Mouse (Mus musculus) forebrain, embryonic 14.5 days (tissue): ENCODE results near the gene Misp. TPM values are rescaled to one million over a fixed set of nuclear protein-coding genes. Genes with fewer than 3 reads are reported as not detected.

ENCODE experiments used
- ATAC-seq: fragments of 200-750 bp; cut with Nextera tagmentation; 2 replicates; pipeline ENCODE4 v1.8.0; 2017; ENCODE audit warnings: mild to moderate bottlenecking, moderate library complexity
- DNase-seq: peaks from one replicate; pipeline ENCODE4 v3.0.0-alpha.2; 2015; ENCODE audit warnings: low spot score
- H3K27ac ChIP-seq: fragments of 300-500 bp; sonication (generic); 2 replicates; pipeline ENCODE4 v1.5.1; 2014; ENCODE audit warnings: low read depth, mild to moderate bottlenecking, control low read depth, low read length, moderate library complexity
- H3K27me3 ChIP-seq: fragments of 300-500 bp; sonication (generic); replicated peaks from 2 replicates; pipeline ENCODE4 v1.6.1; 2014; ENCODE audit warnings: low read length, control low read depth, mixed read lengths; ENCODE audit not compliant: control insufficient read depth, insufficient read depth
- H3K36me3 ChIP-seq: fragments of 300-500 bp; sonication (generic); 2 replicates; pipeline ENCODE4 v1.6.1; 2014; ENCODE audit warnings: low read length, control low read depth; ENCODE audit not compliant: control insufficient read depth, insufficient read depth
- H3K4me1 ChIP-seq: fragments of 300-500 bp; sonication (generic); 2 replicates; pipeline ENCODE4 v1.6.1; 2014; ENCODE audit warnings: antibody characterized with exemption, low read length, control low read depth; ENCODE audit not compliant: control insufficient read depth, insufficient read depth
- H3K4me2 ChIP-seq: fragments of 300-500 bp; sonication (generic); 2 replicates; pipeline ENCODE4 v1.6.1; 2014; ENCODE audit warnings: mild to moderate bottlenecking, control low read depth, low read length
- H3K4me3 ChIP-seq: fragments of 300-500 bp; sonication (generic); 2 replicates; pipeline ENCODE4 v1.5.1; 2014; ENCODE audit warnings: low read depth, low read length, control low read depth
- H3K9ac ChIP-seq: fragments of 300-500 bp; sonication (generic); 2 replicates; pipeline ENCODE4 v1.6.1; 2014; ENCODE audit warnings: mild to moderate bottlenecking, low read length, control low read depth, moderate library complexity
- H3K9me3 ChIP-seq: fragments of 300-500 bp; sonication (generic); replicated peaks from 2 replicates; pipeline ENCODE4 v1.6.1; 2016; ENCODE audit warnings: low read length, control low read depth, mixed read lengths; ENCODE audit not compliant: control insufficient read depth
- WGBS: fragments of 180-500 bp; shearing (Covaris S2); extraction: QIAGEN DNeasy Blood & Tissue Kit; methylation state at CpG from one replicate; pipeline ENCODE4 v1.1.7; 2014; 5-methylcytosine and 5-hydroxymethylcytosine counted together
- polyA plus RNA-seq: library from polyadenylated mRNA; unstranded; fragments of >200 nt; fragmentation: Nextera tagmentation; extraction: Ambion mirVana; gene quantifications from 2 replicates; pipeline ENCODE4 v1.2.1, GENCODE M21; 2014

The Misp gene
- polyA plus RNA-seq, 1 experiment from 2014 or later, result 0.41 TPM

DNA sequence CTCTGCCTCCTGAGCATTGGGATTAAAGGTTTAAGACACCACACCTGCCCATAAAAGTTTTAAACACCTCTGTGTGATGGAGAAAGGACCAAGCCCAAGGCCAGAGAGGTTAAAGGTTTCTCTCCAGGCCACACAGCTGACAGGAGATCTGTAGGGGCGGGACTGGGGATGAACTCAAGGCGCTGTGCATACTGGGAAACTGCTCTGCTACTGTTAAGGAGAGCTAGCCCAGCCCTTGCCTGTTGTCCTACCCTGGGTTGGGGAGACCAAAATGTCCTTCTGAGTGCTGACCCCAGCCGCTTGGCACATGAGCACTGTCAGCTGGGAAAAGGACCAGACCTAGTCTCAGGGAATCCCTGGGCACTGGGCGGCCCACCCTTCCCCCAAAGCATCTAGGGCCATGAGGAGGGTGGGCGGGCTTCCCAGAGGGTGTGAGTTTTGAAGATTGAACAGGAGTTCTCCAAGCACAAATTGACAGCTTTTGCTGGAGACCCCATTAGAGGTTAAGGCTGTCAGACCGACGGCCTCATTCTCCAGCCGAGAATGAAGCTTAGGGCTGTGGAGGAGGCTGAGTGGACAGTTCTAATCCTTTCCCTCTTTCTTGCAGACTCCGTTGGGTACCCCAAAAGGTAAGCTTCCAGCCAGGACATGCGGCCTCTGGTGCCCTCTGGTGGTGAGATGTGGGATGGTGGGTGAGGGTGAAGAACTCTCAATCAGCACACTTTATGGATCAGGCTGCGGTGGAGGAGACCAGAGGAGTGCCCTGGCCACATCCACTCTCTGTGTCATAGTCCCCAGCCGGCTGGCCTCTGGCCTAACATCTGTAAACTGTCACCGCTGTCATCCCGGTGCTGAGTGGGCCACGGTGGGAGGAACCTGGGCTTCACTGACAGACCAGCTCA lies 8.8 kb upstream of the Misp start:
- Histone ChIP-seq H3K9ac (no peak overlapping the region), H3K27ac (0 out of 2 replicates have a peak overlapping the region, but pooled peaks have one; percentile 9)
- 28% methylated on average over 15 of the region's 15 CpGs for WGBS

DNA sequence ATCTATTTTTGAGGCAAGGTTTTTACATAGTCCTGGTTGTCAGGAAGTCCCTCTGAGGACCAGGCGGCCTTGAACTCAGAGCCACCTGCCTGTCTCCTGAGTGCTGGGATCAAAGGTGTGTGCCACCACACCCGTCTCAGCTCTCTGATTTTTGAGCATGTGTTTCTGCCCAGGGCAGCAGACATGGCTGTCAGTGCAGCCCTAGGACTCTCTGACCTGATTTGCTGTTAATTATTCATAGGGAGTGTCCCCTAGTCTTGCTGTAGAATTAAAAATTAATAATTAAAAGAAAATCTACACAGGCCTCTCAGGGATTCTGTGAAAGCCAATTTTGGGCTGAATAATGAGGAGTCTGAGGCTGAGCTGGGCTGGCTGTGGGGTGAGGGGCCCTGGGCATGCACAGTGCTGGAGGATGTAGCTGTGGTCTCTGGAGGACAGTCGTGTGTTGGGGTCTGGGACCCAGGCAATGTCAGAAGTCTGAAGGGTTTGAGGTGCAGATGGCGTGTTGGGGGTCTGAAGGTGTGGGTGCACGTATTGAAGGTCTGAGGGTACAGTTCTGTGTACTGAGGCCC lies 6.4 kb upstream of the Misp start:
- Histone ChIP-seq H3K9ac (no peak overlapping the region), H3K4me1 (no peaks in the 10 kb centered on the region), H3K27me3 (no peaks in the 10 kb centered on the region), H3K27ac (no peak overlapping the region), H3K9me3 (no peaks in the 10 kb centered on the region), H3K36me3 (peaks cover 85% of the 10 kb centered on the region), H3K4me3 (no peak overlapping the region), H3K4me2 (no peak overlapping the region)
- DNase-seq (no peak), ATAC-seq (no peak)
- WGBS, result 90% methylated on average over 5 of the region's 5 CpGs

More for the DNA sequence above, 8.8 kb upstream of the Misp start:
- DNase-seq, result peak; percentile 86
- no peaks in the 10 kb centered on the region for H3K9me3 ChIP-seq
- peak; percentile 68 for ATAC-seq
- H3K4me2 ChIP-seq, result no peak overlapping the region
- peaks cover 87% of the 10 kb centered on the region for H3K36me3 ChIP-seq
- H3K27me3 ChIP-seq, result no peaks in the 10 kb centered on the region
- H3K4me3 ChIP-seq, result no peak overlapping the region
- no peaks in the 10 kb centered on the region for H3K4me1 ChIP-seq

DNA sequence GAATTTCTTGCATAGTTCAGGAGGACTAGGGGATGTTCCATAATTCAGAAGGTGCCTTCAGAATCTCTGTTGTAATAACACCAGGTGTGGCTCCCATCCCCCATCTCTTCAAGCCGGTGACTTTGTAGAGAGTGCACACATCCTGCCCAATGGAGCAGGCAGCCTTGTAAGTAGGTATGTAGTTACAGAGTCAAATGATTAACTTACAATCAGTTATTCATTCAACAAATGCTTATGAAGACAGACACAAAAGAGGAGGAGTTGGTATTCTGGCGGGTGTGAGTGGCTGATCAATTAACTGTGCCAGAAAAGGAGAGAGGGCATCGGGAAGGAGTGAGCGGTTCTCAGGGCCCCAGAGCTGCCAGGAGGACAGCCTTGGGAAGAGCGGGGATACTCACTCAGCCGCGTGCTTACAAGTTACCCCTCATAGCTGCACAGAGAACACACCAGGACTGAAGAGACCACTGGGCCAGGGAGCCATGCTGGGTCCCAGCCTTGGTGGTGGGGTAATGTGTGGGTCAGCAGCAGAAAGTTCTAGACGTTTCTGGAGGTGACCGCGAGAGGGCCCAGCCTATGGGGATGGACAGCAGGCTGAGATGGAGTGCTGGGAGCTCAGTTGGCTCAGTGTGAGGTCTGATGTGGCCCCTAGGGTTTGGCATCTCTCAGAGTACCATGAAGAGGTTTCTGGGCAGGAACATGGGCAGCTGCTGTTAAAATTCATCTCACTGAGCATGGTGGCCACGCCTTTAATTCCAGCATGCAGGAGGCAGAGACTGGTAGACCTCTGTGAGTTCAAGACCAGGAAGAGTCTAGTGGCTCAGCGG lies 4.9 kb upstream of the Misp start:
- no peak overlapping the region for H3K9ac ChIP-seq
- H3K27ac ChIP-seq, result no peak overlapping the region
- H3K36me3 ChIP-seq, result peaks cover 90% of the 10 kb centered on the region
- ATAC-seq, result no peak
- H3K9me3 ChIP-seq, result no peaks in the 10 kb centered on the region
- H3K4me3 ChIP-seq, result no peak overlapping the region
- no peak for DNase-seq
- no peak overlapping the region for H3K4me2 ChIP-seq
- 87% methylated on average over 12 of the region's 12 CpGs for WGBS
- no peaks in the 10 kb centered on the region for H3K27me3 ChIP-seq
- H3K4me1 ChIP-seq, result no peaks in the 10 kb centered on the region

DNA sequence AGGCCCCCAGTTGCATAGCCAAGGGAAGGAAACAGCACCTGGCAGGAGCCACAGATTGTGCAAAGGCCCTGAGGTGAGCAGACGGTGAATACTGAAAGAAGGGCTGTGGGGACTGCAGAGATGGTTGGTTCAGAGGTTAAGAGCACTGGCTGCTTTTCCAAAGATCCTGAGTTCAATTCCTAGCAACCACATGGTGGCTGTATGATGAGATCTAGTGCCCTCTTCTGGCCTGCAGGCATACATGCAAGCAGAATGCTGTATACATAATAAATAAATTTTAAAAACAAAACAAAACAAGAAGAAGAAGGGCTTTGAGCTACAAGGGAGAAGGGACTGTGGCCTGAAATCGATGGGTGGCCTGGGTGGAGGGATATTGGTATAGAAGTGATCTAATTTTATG lies 3.7 kb upstream of the Misp start:
- H3K4me2 ChIP-seq, result no peak overlapping the region
- H3K4me3 ChIP-seq, result no peak overlapping the region
- H3K9me3 ChIP-seq, result no peaks in the 10 kb centered on the region
- no peak overlapping the region for H3K27ac ChIP-seq
- H3K9ac ChIP-seq, result no peak overlapping the region
- H3K36me3 ChIP-seq, result peaks cover 83% of the 10 kb centered on the region
- H3K4me1 ChIP-seq, result no peaks in the 10 kb centered on the region
- H3K27me3 ChIP-seq, result no peaks in the 10 kb centered on the region
- DNase-seq (peak; percentile 8), ATAC-seq (no peak)
- 86% methylated on average over 2 of the region's 2 CpGs for WGBS

DNA sequence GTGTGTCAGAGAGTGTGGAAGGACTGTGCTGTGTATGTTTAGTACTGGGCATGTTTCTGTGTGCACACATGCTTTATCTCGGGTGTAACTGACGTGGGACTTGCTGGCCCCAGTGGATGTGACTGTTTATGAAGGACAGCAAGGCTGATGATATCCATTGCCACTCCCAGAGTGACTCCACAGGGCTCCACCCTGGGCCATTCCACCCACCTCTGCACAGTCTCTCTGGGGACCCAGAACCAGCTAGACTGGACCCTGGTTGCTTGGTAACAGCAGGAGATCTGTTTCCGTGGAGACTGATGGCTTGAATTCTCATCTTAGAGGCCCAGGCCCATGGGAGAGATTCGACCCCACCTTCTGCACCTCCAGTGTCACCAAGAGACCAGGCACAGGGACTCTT lies 2.6 kb upstream of the Misp start:
- 88% methylated on average over 4 of the region's 4 CpGs for WGBS
- no peak overlapping the region for H3K9ac ChIP-seq
- no peaks in the 10 kb centered on the region for H3K27me3 ChIP-seq
- no peak for DNase-seq
- H3K4me1 ChIP-seq, result no peaks in the 10 kb centered on the region
- no peak for ATAC-seq
- H3K4me3 ChIP-seq, result no peak overlapping the region
- no peak overlapping the region for H3K4me2 ChIP-seq
- peaks cover 75% of the 10 kb centered on the region for H3K36me3 ChIP-seq
- no peak overlapping the region for H3K27ac ChIP-seq
- H3K9me3 ChIP-seq, result no peaks in the 10 kb centered on the region

DNA sequence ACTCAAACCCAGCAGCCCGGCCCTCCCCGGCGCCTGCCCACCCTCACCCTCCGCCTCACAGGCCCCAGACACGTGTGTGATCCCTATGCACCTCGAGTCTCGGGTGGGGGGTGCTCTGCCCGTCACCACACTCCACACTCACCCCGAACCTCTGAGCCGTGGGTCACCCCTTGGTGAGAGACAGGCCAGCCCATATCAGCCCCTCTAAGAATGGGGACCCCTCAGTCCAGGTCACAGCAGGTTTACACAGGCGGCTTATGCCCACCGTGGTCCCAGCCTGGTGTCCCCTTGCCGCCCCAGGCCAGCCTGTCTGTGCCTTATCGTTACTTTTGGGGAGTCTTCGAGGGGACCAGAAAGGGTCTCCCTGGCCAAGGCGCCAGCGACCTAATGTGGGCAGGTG lies 1.2 kb upstream of the Misp start:
- H3K9me3 ChIP-seq, result no peaks in the 10 kb centered on the region
- no peaks in the 10 kb centered on the region for H3K27me3 ChIP-seq
- H3K9ac ChIP-seq, result no peak overlapping the region
- no peak for ATAC-seq
- no peak overlapping the region for H3K27ac ChIP-seq
- peaks cover 64% of the 10 kb centered on the region for H3K36me3 ChIP-seq
- WGBS, result 89% methylated on average over 17 of the region's 17 CpGs
- DNase-seq, result no peak
- H3K4me1 ChIP-seq, result no peaks in the 10 kb centered on the region
- H3K4me2 ChIP-seq, result no peak overlapping the region
- H3K4me3 ChIP-seq, result no peak overlapping the region

DNA sequence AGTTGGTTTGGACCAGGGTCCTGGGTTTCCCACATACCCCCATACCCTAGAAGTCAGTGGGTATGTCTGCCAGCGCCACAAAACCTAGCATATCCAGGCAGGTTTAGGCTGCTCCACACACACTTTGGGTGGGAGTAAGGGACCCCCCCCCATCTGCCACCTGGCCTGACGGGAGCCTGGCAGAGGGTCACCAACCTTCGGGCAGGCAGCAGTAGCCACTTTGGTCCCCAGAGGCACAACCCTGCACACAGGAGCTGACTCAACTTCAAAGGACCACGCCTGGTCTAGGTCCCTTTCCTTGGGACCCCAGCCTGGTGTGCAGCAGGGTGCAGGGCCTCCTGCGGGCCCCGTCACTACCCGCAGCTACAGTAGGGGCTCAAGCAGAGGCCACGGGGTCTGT lies 512 bp upstream of the Misp start:
- DNase-seq (no peak), ATAC-seq (no peak)
- H3K36me3 ChIP-seq, result peaks cover 58% of the 10 kb centered on the region
- H3K4me2 ChIP-seq, result no peak overlapping the region
- no peaks in the 10 kb centered on the region for H3K9me3 ChIP-seq
- no peaks in the 10 kb centered on the region for H3K4me1 ChIP-seq
- H3K4me3 ChIP-seq, result no peak overlapping the region
- WGBS, result 88% methylated on average over 8 of the region's 8 CpGs
- H3K9ac ChIP-seq, result no peak overlapping the region
- H3K27ac ChIP-seq, result no peak overlapping the region
- H3K27me3 ChIP-seq, result no peaks in the 10 kb centered on the region

DNA sequence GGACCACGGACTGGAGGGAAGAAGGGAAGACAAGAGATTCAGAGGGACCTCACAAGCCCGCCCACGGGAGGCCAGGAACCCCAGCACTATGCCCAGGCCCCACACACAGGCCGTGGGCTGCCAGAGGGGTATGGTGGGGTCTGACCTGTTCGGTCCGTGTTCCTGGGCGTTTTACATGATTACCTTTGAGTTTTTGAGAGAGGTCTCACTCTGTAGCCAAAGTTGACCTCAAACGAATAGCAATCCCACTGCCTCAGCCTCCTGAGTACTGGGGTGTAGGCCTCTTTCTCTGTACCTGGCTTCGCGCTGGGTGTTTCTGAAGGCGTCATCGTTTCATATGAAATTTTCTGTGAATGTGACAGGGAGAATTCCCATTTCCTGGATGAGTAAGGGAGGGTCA lies 942 bp downstream of the Misp start:
- Histone ChIP-seq H3K36me3 (peaks cover 44% of the 10 kb centered on the region), H3K4me1 (no peaks in the 10 kb centered on the region), H3K9me3 (no peaks in the 10 kb centered on the region), H3K27me3 (no peaks in the 10 kb centered on the region), H3K27ac (no peak overlapping the region), H3K9ac (no peak overlapping the region), H3K4me2 (no peak overlapping the region), H3K4me3 (no peak overlapping the region)
- ATAC-seq, result no peak
- DNase-seq, result no peak
- WGBS, result 88% methylated on average over 12 of the region's 12 CpGs
